Mouse (Mus musculus): Measurements from ENCODE around the gene Fam102b. TPM values are rescaled to one million over a fixed set of nuclear protein-coding genes. Genes with fewer than 3 reads are reported as not detected.

Fam102b gene
- polyA plus RNA-seq, 1 experiment from 2014 or later = 22.2 TPM

- Histone ChIP-seq H3K9ac (replicated peaks) (no peak overlapping the region), H3K27me3 (replicated peaks) (no peaks in the 10 kb centered on the region), H3K4me2 (peak overlapping the region; percentile 64), H3K36me3 (no peaks in the 10 kb centered on the region), H3K9me3 (replicated peaks) (no peaks in the 10 kb centered on the region), H3K4me3 (replicated peaks) (no peak overlapping the region), H3K4me1 (no peaks in the 10 kb centered on the region), H3K27ac (replicated peaks) (no peak overlapping the region)
- WGBS = 74% methylated on average over 10 of the region's 10 CpGs
- no peak for ATAC-seq (ENCODE audit: low FRiP score)
Measured at GRCm38 (mm10) chr3:108940996-108941395, 86.4 kb downstream of the Fam102b start.

GRCm38 (mm10) chr3:108940001-108940633 is 87.3 kb downstream of the Fam102b start, which contains the start of gene Gm9857:
TSS of gene Gm9857 (minus strand) at chr3:108940445.
- Histone ChIP-seq H3K4me1 (no peaks in the 10 kb centered on the region), H3K4me3 (replicated peaks) (peak within 1 kb of the TSS; percentile 39), H3K36me3 (no peaks in the 10 kb centered on the region), H3K27me3 (replicated peaks) (no peaks in the 10 kb centered on the region), H3K9me3 (replicated peaks) (no peaks in the 10 kb centered on the region), H3K27ac (replicated peaks) (no peak within 1 kb of the TSS), H3K9ac (replicated peaks) (peak within 1 kb of the TSS; percentile 11; the same call in 1 of the 2 replicates), H3K4me2 (peak within 1 kb of the TSS; percentile 64)
- WGBS = 55% methylated on average over 51 of the region's 59 CpGs
- ATAC-seq (ENCODE audit: low FRiP score) = peak; percentile 95

GRCm38 (mm10) chr3:108939573-108939972 is 87.8 kb downstream of the Fam102b start, which contains the start of gene Henmt1:
TSS of gene Henmt1 (plus strand) at chr3:108939873.
- ATAC-seq (ENCODE audit: low FRiP score) = no peak
- H3K27ac ChIP-seq (replicated peaks) = no peak within 1 kb of the TSS
- H3K9ac ChIP-seq (replicated peaks) = peak within 1 kb of the TSS; percentile 11; the same call in 1 of the 2 replicates
- H3K4me1 ChIP-seq = no peaks in the 10 kb centered on the region
- H3K4me3 ChIP-seq (replicated peaks) = peak within 1 kb of the TSS; percentile 39
- H3K9me3 ChIP-seq (replicated peaks) = no peaks in the 10 kb centered on the region
- H3K36me3 ChIP-seq = no peaks in the 10 kb centered on the region
- no peaks in the 10 kb centered on the region for H3K27me3 ChIP-seq (replicated peaks)
- peak within 1 kb of the TSS; percentile 64 for H3K4me2 ChIP-seq
- 86% methylated on average over 5 of the region's 5 CpGs for WGBS

- no peaks in the 10 kb centered on the region for H3K36me3 ChIP-seq
- H3K9ac ChIP-seq (replicated peaks) = no peak overlapping the region
- no peaks in the 10 kb centered on the region for H3K4me1 ChIP-seq
- no peak for ATAC-seq (ENCODE audit: low FRiP score)
- no peak overlapping the region for H3K4me2 ChIP-seq
- no peaks in the 10 kb centered on the region for H3K9me3 ChIP-seq (replicated peaks)
- H3K4me3 ChIP-seq (replicated peaks) = no peak overlapping the region
- over 99% methylated on average over 5 of the region's 5 CpGs for WGBS
- H3K27ac ChIP-seq (replicated peaks) = no peak overlapping the region
- H3K27me3 ChIP-seq (replicated peaks) = no peaks in the 10 kb centered on the region
Measured at GRCm38 (mm10) chr3:108938691-108939090, 88.7 kb downstream of the Fam102b start.

- Histone ChIP-seq H3K4me2 (no peak overlapping the region), H3K36me3 (no peaks in the 10 kb centered on the region), H3K4me1 (no peaks in the 10 kb centered on the region), H3K4me3 (replicated peaks) (no peak overlapping the region), H3K9ac (replicated peaks) (no peak overlapping the region), H3K27me3 (replicated peaks) (no peaks in the 10 kb centered on the region), H3K9me3 (replicated peaks) (no peaks in the 10 kb centered on the region), H3K27ac (replicated peaks) (no peak overlapping the region)
- 96% methylated on average over 6 of the region's 6 CpGs for WGBS
- ATAC-seq (ENCODE audit: low FRiP score) = no peak
Measured at GRCm38 (mm10) chr3:108933557-108933956, 93.8 kb downstream of the Fam102b start.

- H3K27ac ChIP-seq (replicated peaks) = no peak overlapping the region
- H3K9ac ChIP-seq (replicated peaks) = no peak overlapping the region
- H3K4me3 ChIP-seq (replicated peaks) = no peak overlapping the region
- H3K9me3 ChIP-seq (replicated peaks) = no peaks in the 10 kb centered on the region
- H3K36me3 ChIP-seq = no peaks in the 10 kb centered on the region
- H3K4me2 ChIP-seq = no peak overlapping the region
- no peaks in the 10 kb centered on the region for H3K27me3 ChIP-seq (replicated peaks)
- H3K4me1 ChIP-seq = no peaks in the 10 kb centered on the region
- WGBS = 87% methylated on average over 1 of the region's 1 CpGs
- no peak for ATAC-seq (ENCODE audit: low FRiP score)
Measured at GRCm38 (mm10) chr3:108926308-108926707, 101.1 kb downstream of the Fam102b start.

GRCm38 (mm10) chr3:108925677-108926076 is 101.7 kb downstream of the Fam102b start:
- 87% methylated on average over 4 of the region's 4 CpGs for WGBS
- Histone ChIP-seq H3K27me3 (replicated peaks) (no peaks in the 10 kb centered on the region), H3K4me1 (no peaks in the 10 kb centered on the region), H3K27ac (replicated peaks) (no peak overlapping the region), H3K4me3 (replicated peaks) (no peak overlapping the region), H3K36me3 (no peaks in the 10 kb centered on the region), H3K9me3 (replicated peaks) (no peaks in the 10 kb centered on the region), H3K9ac (replicated peaks) (no peak overlapping the region), H3K4me2 (no peak overlapping the region)
- ATAC-seq (ENCODE audit: low FRiP score) = no peak

- 88% methylated on average over 1 of the region's 1 CpGs for WGBS
- H3K27me3 ChIP-seq (replicated peaks) = no peaks in the 10 kb centered on the region
- H3K4me2 ChIP-seq = no peak overlapping the region
- no peak overlapping the region for H3K9ac ChIP-seq (replicated peaks)
- no peaks in the 10 kb centered on the region for H3K4me1 ChIP-seq
- no peaks in the 10 kb centered on the region for H3K36me3 ChIP-seq
- H3K27ac ChIP-seq (replicated peaks) = no peak overlapping the region
- no peaks in the 10 kb centered on the region for H3K9me3 ChIP-seq (replicated peaks)
- no peak overlapping the region for H3K4me3 ChIP-seq (replicated peaks)
- no peak for ATAC-seq (ENCODE audit: low FRiP score)
Measured at GRCm38 (mm10) chr3:108921822-108922221, 105.6 kb downstream of the Fam102b start.

Small RNA genes within 50 kb of the gene (microRNA-seq; reads per million reads assigned to microRNA genes)
- not detected for gene Gm44384

Other genes with a start within 250 kb of the Fam102b start
- gene Stxbp3, start 187.1 kb downstream of the Fam102b start, polyA plus RNA-seq (2015; fragmentation: Nextera tagmentation; extraction: Ambion mirVana) = 14.0 and 16.7 TPM in 2 replicates
- 0.04 and 0.38 TPM in 2 replicates for gene Fndc7, start 137.6 kb downstream of the Fam102b start, polyA plus RNA-seq (2015; fragmentation: Nextera tagmentation; extraction: Ambion mirVana)
- gene Prpf38b, start 115.9 kb downstream of the Fam102b start, polyA plus RNA-seq (2015; fragmentation: Nextera tagmentation; extraction: Ambion mirVana) = 50.4 and 55.3 TPM in 2 replicates
- 2.3 and 2.9 TPM in 2 replicates for gene Henmt1, start 87.7 kb downstream of the Fam102b start, polyA plus RNA-seq (2015; fragmentation: Nextera tagmentation; extraction: Ambion mirVana)
- gene Gm9857, start 87.2 kb downstream of the Fam102b start, polyA plus RNA-seq (2015; fragmentation: Nextera tagmentation; extraction: Ambion mirVana) = not detected in 2 replicates
- not detected in 2 replicates for gene Slc25a54, start 52.9 kb upstream of the Fam102b start, polyA plus RNA-seq (2015; fragmentation: Nextera tagmentation; extraction: Ambion mirVana)
- 4.4 and 9.8 TPM in 2 replicates for gene Slc25a24, start 95.5 kb upstream of the Fam102b start, polyA plus RNA-seq (2015; fragmentation: Nextera tagmentation; extraction: Ambion mirVana)

Measured in neural tube, embryonic 15.5 days (tissue).